Mouse (Mus musculus) neural tube, embryonic 12.5 days (tissue): ENCODE measurements at regions not wholly inside any gene's neighbourhood (a gene's known extent, or its start where the extent isn't known, plus 50 kb on each side); places are given as distances from the start of the nearest gene placed in this dataset.

Experiments
- ATAC-seq: fragments of 200-750 bp; cut with Nextera tagmentation; 2 replicates; pipeline ENCODE4 v1.8.0; 2017; ENCODE audit warnings: low read depth, mild to moderate bottlenecking, moderate TSS enrichment, moderate library complexity; ENCODE audit not compliant: low FRiP score
- H3K27ac ChIP-seq: fragments of 300-500 bp; sonication (generic); 2 replicates; pipeline ENCODE4 v1.5.1; 2016
- H3K27me3 ChIP-seq: fragments of 300-500 bp; sonication (generic); replicated peaks from 2 replicates; pipeline ENCODE4 v1.6.1; 2016; ENCODE audit warnings: mild to moderate bottlenecking
- H3K36me3 ChIP-seq: fragments of 300-500 bp; sonication (generic); 2 replicates; pipeline ENCODE4 v1.6.1; 2016; ENCODE audit warnings: mild to moderate bottlenecking
- H3K4me1 ChIP-seq: fragments of 300-500 bp; sonication (generic); 2 replicates; pipeline ENCODE4 v1.6.1; 2016
- H3K4me2 ChIP-seq: fragments of 300-500 bp; sonication (generic); replicated peaks from 2 replicates; pipeline ENCODE4 v1.6.1; 2016; ENCODE audit warnings: mild to moderate bottlenecking
- H3K4me3 ChIP-seq: fragments of 300-500 bp; sonication (generic); 2 replicates; pipeline ENCODE4 v1.5.1; 2016
- H3K9ac ChIP-seq: fragments of 300-500 bp; sonication (generic); 2 replicates; pipeline ENCODE4 v1.6.1; 2016; ENCODE audit warnings: mild to moderate bottlenecking
- H3K9me3 ChIP-seq: fragments of 300-500 bp; sonication (generic); 2 replicates; pipeline ENCODE4 v1.6.1; 2016; ENCODE audit warnings: mild to moderate bottlenecking
- WGBS: fragments of 180-500 bp; shearing (Covaris S2); methylation state at CpG from one replicate; pipeline ENCODE4 v1.1.7; 2016; 5-methylcytosine and 5-hydroxymethylcytosine counted together

GRCm38 (mm10) chr13:118985285-118985684 is 315.7 kb downstream of the Fgf10 start:
- Histone ChIP-seq H3K4me3 (no peak overlapping the region), H3K4me2 (no peak overlapping the region), H3K27me3 (no peaks in the 10 kb centered on the region), H3K4me1 (0 out of 2 replicates have a peak, but pooled peaks cover 4% of the 10 kb centered on the region), H3K9ac (no peak overlapping the region), H3K9me3 (no peaks in the 10 kb centered on the region), H3K27ac (no peak overlapping the region), H3K36me3 (no peaks in the 10 kb centered on the region)
- no peak for ATAC-seq
- 80% methylated on average over 1 of the region's 1 CpGs for WGBS

- H3K27ac ChIP-seq, result no peak overlapping the region
- H3K9me3 ChIP-seq, result no peaks in the 10 kb centered on the region
- WGBS, result 91% methylated on average over 6 of the region's 6 CpGs
- H3K9ac ChIP-seq, result no peak overlapping the region
- H3K36me3 ChIP-seq, result no peaks in the 10 kb centered on the region
- no peak overlapping the region for H3K4me3 ChIP-seq
- ATAC-seq, result no peak
- H3K27me3 ChIP-seq, result no peaks in the 10 kb centered on the region
- no peaks in the 10 kb centered on the region for H3K4me1 ChIP-seq
- no peak overlapping the region for H3K4me2 ChIP-seq
Observed at GRCm38 (mm10) chr13:119025305-119025975, 355.8 kb downstream of the Fgf10 start.

DNA sequence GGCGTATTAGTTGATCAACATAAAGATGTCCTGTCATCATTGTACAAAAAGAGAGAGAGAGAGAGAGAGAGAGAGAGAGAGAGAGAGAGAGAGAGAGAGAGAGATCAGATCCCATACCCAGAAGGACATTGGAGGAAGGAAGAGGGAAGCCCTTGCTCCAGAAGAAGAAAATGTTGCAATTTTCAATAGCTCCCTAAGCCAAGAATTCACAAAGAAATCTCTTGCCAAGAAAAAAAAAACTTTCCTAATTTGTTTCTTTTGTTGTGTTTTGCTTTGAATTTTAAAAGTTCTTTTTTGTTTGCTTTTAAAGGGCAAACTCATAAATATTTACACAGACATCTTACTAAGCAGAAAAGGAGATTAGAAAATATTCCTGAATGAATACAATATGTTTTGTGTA is 370.0 kb downstream of the Fgf10 start:
- H3K9me3 ChIP-seq, result no peaks in the 10 kb centered on the region
- no peaks in the 10 kb centered on the region for H3K36me3 ChIP-seq
- H3K4me1 ChIP-seq, result no peaks in the 10 kb centered on the region
- 91% methylated on average over 1 of the region's 1 CpGs for WGBS
- ATAC-seq, result no peak
- H3K27ac ChIP-seq, result no peak overlapping the region
- no peak overlapping the region for H3K4me3 ChIP-seq
- H3K9ac ChIP-seq, result no peak overlapping the region
- H3K27me3 ChIP-seq, result no peaks in the 10 kb centered on the region
- H3K4me2 ChIP-seq, result no peak overlapping the region

DNA sequence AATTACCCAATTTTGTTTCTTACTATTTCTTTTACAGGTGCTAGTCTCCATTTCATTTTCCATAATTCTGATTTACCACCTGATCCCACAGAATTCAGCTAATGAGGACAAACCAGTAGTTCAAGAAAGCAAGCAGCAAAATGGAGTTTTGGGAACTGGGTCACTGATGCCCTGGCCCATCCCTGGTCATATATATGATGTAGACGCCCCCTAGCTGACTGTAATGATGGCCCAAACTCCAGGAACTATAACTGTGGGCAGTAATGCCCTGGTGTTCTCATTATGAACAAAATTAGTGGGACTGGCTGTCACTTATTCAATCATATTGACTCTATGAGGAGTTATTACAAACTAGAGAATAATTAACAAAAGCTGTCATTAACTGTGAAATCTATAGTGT is 375.5 kb downstream of the Fgf10 start:
- Histone ChIP-seq H3K4me3 (no peak overlapping the region), H3K4me2 (no peak overlapping the region), H3K27ac (no peak overlapping the region), H3K9me3 (no peaks in the 10 kb centered on the region), H3K9ac (no peak overlapping the region), H3K27me3 (no peaks in the 10 kb centered on the region), H3K36me3 (no peaks in the 10 kb centered on the region), H3K4me1 (no peaks in the 10 kb centered on the region)
- 65% methylated on average over 1 of the region's 1 CpGs for WGBS
- ATAC-seq, result no peak

DNA sequence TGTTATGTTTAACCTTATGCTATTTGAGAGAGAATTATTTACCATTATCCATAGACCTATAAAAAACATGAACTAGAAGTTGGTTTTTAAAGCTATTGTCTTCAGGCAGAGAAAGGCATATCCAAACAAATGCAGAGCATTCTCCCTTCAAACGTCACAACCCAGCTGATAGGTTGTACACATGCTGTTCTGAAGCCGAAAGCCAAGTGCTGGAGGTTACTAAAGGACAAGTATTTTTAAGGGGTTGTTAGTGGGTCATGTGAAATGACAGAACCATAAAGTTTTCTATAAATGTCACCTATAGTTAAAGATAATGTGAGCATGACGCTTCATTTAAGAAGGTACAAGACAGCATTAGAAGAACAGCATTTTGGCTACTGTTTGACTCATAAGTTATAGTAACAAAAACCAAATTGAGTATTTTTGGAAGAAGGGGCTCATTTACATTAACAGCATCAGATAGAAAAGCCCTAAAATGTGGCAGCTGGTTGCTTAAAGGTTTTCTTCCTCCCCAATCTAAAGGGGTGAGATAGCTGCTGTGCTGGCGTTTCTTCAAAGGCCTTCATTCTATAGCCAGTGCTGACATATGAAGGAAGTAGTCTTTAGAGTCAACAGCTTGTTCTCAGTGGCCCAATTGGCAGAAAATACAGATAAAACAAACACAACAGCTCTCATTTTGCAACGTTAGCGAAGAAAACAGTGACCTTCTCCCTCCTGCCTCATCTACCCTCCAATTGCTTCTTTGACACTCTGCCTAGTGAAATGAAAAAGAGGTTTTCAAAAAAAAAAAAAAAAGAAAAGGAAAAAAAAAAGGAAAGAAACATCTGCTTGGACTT is 359.4 kb upstream of the Paip1 start:
- Histone ChIP-seq H3K4me3 (no peak overlapping the region), H3K27me3 (no peaks in the 10 kb centered on the region), H3K36me3 (no peaks in the 10 kb centered on the region), H3K4me1 (no peaks in the 10 kb centered on the region), H3K4me2 (no peak overlapping the region), H3K9ac (no peak overlapping the region), H3K27ac (no peak overlapping the region), H3K9me3 (no peaks in the 10 kb centered on the region)
- no peak for ATAC-seq
- 83% methylated on average over 6 of the region's 6 CpGs for WGBS

GRCm38 (mm10) chr13:119069581-119069936 is 358.8 kb upstream of the Paip1 start:
- H3K27me3 ChIP-seq, result no peaks in the 10 kb centered on the region
- WGBS, result 90% methylated on average over 7 of the region's 7 CpGs

DNA sequence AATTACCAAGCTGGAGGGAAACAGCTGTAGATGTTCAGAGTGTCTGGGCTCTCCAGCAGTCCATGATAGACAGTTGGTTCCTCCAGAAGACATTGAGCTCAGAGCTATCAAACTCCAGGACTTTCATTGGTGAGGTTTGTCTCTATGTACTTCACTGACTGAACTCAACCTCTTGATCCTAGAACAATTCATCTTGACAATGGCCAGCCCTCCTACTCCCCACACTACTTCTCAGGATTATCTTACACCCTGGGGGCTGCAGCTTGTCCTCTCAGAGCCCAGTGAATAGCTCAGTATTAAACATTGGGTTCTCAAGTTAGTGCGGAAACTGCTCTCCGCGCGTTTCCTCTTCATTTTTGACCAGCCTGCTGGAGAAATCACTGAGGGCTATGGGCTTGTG is 349.2 kb upstream of the Paip1 start:
- no peaks in the 10 kb centered on the region for H3K9me3 ChIP-seq
- no peaks in the 10 kb centered on the region for H3K27me3 ChIP-seq
- no peak for ATAC-seq
- no peaks in the 10 kb centered on the region for H3K4me1 ChIP-seq
- 91% methylated on average over 4 of the region's 4 CpGs for WGBS
- no peak overlapping the region for H3K9ac ChIP-seq
- no peaks in the 10 kb centered on the region for H3K36me3 ChIP-seq
- H3K4me3 ChIP-seq, result no peak overlapping the region
- no peak overlapping the region for H3K27ac ChIP-seq
- no peak overlapping the region for H3K4me2 ChIP-seq

More at GRCm38 (mm10) chr13:119069581-119069936, 358.8 kb upstream of the Paip1 start:
- no peaks in the 10 kb centered on the region for H3K4me1 ChIP-seq
- H3K36me3 ChIP-seq, result no peaks in the 10 kb centered on the region
- H3K27ac ChIP-seq, result no peak overlapping the region
- no peak overlapping the region for H3K4me3 ChIP-seq
- H3K4me2 ChIP-seq, result no peak overlapping the region
- no peak for ATAC-seq
- no peak overlapping the region for H3K9ac ChIP-seq
- H3K9me3 ChIP-seq, result no peaks in the 10 kb centered on the region

DNA sequence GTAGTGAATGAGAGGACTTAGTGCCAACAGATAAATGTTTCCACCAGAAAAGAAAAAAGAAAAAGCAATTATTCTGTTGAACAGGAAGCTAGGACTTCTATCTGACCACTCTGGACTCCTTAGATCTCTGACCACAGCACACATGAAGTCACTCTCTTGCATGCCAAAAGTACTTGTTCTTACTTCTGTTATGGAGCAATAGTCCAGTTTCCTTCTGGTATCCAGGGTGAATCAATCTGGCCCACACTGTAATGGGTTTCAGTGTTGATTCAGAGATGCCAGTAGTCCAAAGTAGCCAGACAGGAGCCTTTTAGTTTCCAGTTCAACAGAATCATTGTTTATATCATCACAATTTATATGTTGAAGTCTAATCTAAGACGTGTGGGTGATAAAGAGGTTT is 346.7 kb upstream of the Paip1 start:
- Histone ChIP-seq H3K27ac (no peak overlapping the region), H3K36me3 (no peaks in the 10 kb centered on the region), H3K4me1 (no peaks in the 10 kb centered on the region), H3K27me3 (no peaks in the 10 kb centered on the region), H3K9ac (no peak overlapping the region), H3K4me2 (no peak overlapping the region), H3K9me3 (no peaks in the 10 kb centered on the region), H3K4me3 (no peak overlapping the region)
- ATAC-seq, result no peak
- 70% methylated on average over 1 of the region's 1 CpGs for WGBS

DNA sequence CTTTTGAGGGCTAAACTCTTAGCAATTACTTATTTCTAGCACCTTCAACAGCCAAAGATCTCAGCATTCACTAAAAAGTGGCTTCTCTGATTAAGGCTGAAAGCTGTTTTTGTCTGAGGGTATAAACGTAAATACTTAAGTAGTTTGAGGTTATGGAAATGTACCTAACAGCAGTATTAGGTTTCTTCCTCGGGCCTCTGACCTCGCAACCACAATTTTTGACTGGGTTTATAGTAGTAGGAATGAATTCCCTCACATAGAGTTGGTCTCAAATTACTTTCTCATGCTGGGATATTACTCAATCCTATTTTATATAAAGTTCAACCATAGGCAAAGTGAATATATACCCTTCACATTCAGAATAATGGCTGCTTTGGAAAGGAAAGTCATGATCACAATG is 310.5 kb upstream of the Paip1 start:
- H3K9me3 ChIP-seq, result no peaks in the 10 kb centered on the region
- H3K27me3 ChIP-seq, result no peaks in the 10 kb centered on the region
- no peaks in the 10 kb centered on the region for H3K4me1 ChIP-seq
- H3K36me3 ChIP-seq, result no peaks in the 10 kb centered on the region
- no peak overlapping the region for H3K4me3 ChIP-seq
- no peak overlapping the region for H3K9ac ChIP-seq
- no peak for ATAC-seq
- WGBS, result 86% methylated on average over 3 of the region's 3 CpGs
- H3K4me2 ChIP-seq, result no peak overlapping the region
- H3K27ac ChIP-seq, result no peak overlapping the region

DNA sequence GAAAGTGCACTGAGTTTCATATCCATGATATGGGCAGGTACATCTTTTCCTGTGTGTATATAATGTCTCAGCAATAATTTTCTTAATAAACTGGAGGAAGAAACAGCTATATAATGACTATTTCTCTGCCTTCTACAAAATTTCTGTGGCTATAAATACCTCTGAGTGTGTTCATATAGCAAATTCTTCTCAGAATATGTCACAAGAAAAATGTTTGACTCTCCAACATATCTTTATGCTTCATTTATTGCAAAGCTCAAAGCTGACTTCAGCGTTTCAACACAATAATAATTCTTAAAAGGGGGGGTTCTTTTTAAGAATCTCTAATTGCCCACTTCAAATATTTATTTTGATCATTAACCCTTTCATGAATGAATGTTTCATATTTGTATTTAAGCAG is 310.0 kb upstream of the Paip1 start:
- no peaks in the 10 kb centered on the region for H3K4me1 ChIP-seq

GRCm38 (mm10) chr13:119140436-119140835 is 288.0 kb upstream of the Paip1 start:
- no peak overlapping the region for H3K4me2 ChIP-seq
- H3K9ac ChIP-seq, result no peak overlapping the region
- H3K9me3 ChIP-seq, result no peaks in the 10 kb centered on the region
- no peaks in the 10 kb centered on the region for H3K36me3 ChIP-seq
- no peaks in the 10 kb centered on the region for H3K4me1 ChIP-seq
- H3K27ac ChIP-seq, result no peak overlapping the region
- no peak for ATAC-seq
- 97% methylated on average over 2 of the region's 2 CpGs for WGBS
- H3K27me3 ChIP-seq, result no peaks in the 10 kb centered on the region
- no peak overlapping the region for H3K4me3 ChIP-seq

More for the DNA sequence above, 310.0 kb upstream of the Paip1 start:
- no peak overlapping the region for H3K4me3 ChIP-seq
- 66% methylated on average over 1 of the region's 1 CpGs for WGBS
- H3K27ac ChIP-seq, result no peak overlapping the region
- no peaks in the 10 kb centered on the region for H3K36me3 ChIP-seq
- H3K27me3 ChIP-seq, result no peaks in the 10 kb centered on the region
- no peak overlapping the region for H3K9ac ChIP-seq
- no peaks in the 10 kb centered on the region for H3K9me3 ChIP-seq
- no peak for ATAC-seq
- no peak overlapping the region for H3K4me2 ChIP-seq

DNA sequence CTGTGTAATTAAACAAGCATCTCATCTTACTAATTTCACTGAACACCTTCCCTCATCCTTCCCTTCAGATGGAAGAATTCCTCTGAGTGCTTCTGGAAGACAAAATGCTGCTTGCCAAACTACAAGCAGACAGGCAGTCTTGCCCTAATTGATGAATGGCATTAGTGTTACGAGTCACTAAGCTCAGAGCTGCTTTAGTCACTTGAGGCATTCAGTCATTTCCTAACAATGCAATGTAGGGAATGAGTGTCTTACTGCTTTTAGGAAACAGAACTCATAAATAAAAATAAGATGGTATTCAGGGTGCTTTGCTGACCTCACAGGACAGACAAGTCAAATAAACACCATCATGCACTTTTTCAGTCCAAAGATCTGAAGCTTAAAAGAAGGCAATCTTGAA is 285.1 kb upstream of the Paip1 start:
- Histone ChIP-seq H3K9ac (no peak overlapping the region), H3K36me3 (no peaks in the 10 kb centered on the region), H3K4me1 (no peaks in the 10 kb centered on the region), H3K4me2 (no peak overlapping the region), H3K9me3 (no peaks in the 10 kb centered on the region), H3K4me3 (no peak overlapping the region), H3K27ac (no peak overlapping the region), H3K27me3 (no peaks in the 10 kb centered on the region)
- no peak for ATAC-seq
- 0% methylated on average over 1 of the region's 1 CpGs for WGBS

DNA sequence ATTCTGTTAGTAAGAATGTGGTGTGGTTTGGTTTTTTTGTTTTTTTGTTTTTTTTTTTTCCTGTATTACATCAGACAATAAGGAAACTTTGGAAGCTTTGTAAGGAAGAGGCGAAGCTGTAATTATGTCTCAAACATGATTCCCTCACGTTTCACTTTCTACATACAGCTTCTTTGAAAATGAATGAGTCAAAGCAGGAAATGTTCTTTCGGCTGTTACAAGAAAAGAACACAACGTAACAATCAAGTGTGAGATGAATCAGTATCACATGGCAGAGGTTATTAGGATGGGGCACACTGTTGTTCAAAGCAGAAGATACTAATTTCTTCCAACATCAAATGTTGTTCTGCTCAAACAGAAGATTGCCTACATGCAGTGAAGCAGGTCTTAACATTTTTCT is 282.7 kb upstream of the Paip1 start:
- WGBS, result 80% methylated on average over 4 of the region's 4 CpGs
- Histone ChIP-seq H3K36me3 (no peaks in the 10 kb centered on the region), H3K9ac (no peak overlapping the region), H3K27ac (no peak overlapping the region), H3K4me3 (no peak overlapping the region), H3K4me1 (no peaks in the 10 kb centered on the region), H3K27me3 (no peaks in the 10 kb centered on the region), H3K4me2 (no peak overlapping the region), H3K9me3 (no peaks in the 10 kb centered on the region)
- ATAC-seq, result no peak
